Mouse (Mus musculus): ENCODE measurements around the gene Hsd11b1. TPM values are rescaled to one million over a fixed set of nuclear protein-coding genes. Genes with fewer than 3 reads are reported as not detected.

Gene Hsd11b1
- polyA plus RNA-seq, 1 experiment from 2014 or later: 0.60 TPM

DNA sequence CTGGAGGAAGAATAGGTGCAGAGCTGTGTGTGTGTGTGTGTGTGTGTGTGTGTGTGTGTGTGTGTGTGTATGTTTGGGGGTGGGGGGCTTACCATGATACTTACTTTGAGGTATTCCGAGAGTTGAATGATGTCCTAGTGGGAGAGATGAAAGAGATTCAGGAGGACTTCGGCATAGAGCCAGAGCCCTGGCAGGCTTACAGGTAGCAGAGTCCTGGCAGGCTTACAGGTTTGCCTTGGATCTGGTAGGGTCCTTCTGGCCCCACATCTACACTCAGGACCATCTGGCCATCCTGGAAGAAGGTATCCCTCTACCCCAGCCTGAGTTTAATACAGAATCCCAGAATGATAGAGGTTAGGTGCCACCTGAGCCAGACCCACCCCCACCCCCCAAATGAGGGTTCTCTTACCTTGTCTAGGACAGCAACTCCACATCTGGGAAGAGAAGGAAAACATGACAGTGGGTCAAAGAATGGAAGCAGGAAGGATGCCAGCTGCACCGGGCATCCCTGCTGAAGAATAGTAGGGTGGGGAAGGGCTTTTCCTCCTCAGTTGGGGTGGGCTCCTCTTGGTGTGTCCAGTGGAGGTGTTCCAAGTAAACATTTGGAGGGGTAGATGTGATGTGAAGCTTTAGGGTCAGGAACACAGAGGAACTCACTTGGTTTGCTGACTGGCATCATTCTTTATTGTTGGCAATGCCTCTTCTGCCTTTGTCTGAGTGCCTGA is 69.3 kb downstream of the Hsd11b1 start:
- H3K9me3 ChIP-seq: no peaks in the 10 kb centered on the region
- no peaks in the 10 kb centered on the region for H3K27me3 ChIP-seq
- H3K4me2 ChIP-seq: no peak overlapping the region
- H3K4me1 ChIP-seq: peaks cover 26% of the 10 kb centered on the region
- H3K27ac ChIP-seq: no peak overlapping the region
- no peak for ATAC-seq (ENCODE audit: insufficient number of reproducible peaks, insufficient read depth, low FRiP score, low TSS enrichment, low read depth)
- no peak overlapping the region for H3K4me3 ChIP-seq
- H3K9ac ChIP-seq: no peak overlapping the region
- no peaks in the 10 kb centered on the region for H3K36me3 ChIP-seq
- WGBS: 84% methylated on average over 3 of the region's 3 CpGs

DNA sequence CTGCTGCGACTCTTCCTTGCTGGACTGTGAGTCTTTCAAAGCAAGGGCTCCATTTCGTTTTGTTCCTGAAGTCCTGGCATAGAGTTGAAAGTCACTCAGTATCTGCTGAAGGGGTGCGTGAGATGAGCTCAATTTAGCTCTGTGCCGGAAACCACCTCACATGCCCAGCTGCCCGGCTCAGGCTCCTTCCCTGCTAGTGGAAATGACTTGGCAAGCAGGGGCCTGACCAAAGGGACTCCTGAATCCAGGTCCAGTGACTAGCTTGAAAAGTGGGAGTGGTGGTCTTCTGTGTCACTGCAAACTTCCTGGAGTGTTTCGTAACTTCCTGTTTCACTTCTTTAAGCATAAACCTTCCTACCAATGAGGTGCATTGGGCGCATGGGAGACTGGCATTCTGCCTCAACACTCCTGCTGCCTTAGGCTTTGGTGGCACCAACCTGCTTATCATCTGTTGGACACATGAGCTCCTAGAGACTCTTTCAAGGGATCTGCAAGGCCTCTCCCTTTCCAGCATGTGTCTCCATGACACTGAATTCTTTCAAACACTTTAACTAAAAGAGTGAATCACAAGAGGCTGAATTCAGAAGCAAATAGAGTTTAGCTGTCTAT is 72.1 kb downstream of the Hsd11b1 start:
- Histone ChIP-seq H3K36me3 (no peaks in the 10 kb centered on the region), H3K27me3 (no peaks in the 10 kb centered on the region), H3K4me2 (no peak overlapping the region), H3K4me1 (peaks cover 41% of the 10 kb centered on the region), H3K27ac (no peak overlapping the region), H3K9ac (no peak overlapping the region), H3K9me3 (no peaks in the 10 kb centered on the region), H3K4me3 (no peak overlapping the region)
- WGBS: 86% methylated on average over 7 of the region's 7 CpGs
- no peak for ATAC-seq (ENCODE audit: insufficient number of reproducible peaks, insufficient read depth, low FRiP score, low TSS enrichment, low read depth)

DNA sequence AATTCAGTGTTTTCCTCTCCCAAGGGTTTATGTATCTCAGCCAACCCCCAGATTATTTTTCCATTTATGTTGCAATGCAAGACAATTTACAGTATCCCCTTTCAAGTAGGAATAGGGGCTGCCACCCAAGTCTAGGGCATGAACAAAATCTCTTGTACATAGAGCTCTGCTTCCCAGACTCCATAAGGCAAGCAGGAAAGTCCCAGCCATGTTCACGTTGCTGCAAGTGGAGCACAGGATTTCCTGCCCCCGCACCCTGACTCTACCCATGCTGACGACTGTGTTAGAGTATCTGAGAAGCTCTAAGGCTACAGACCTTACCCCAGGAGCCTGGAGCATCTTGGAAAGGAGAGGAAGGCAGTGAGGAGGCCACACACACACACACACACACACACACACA is 74.1 kb downstream of the Hsd11b1 start:
- Histone ChIP-seq H3K9me3 (no peaks in the 10 kb centered on the region), H3K27ac (peak overlapping the region; percentile 93), H3K4me1 (peaks cover 38% of the 10 kb centered on the region), H3K9ac (no peak overlapping the region), H3K36me3 (no peaks in the 10 kb centered on the region), H3K4me3 (no peak overlapping the region), H3K27me3 (no peaks in the 10 kb centered on the region), H3K4me2 (peak overlapping the region; percentile 38)
- WGBS: 30% methylated on average over 3 of the region's 3 CpGs
- peak; percentile 56; the same call in 1 of the 2 replicates for ATAC-seq (ENCODE audit: insufficient number of reproducible peaks, insufficient read depth, low FRiP score, low TSS enrichment, low read depth)

DNA sequence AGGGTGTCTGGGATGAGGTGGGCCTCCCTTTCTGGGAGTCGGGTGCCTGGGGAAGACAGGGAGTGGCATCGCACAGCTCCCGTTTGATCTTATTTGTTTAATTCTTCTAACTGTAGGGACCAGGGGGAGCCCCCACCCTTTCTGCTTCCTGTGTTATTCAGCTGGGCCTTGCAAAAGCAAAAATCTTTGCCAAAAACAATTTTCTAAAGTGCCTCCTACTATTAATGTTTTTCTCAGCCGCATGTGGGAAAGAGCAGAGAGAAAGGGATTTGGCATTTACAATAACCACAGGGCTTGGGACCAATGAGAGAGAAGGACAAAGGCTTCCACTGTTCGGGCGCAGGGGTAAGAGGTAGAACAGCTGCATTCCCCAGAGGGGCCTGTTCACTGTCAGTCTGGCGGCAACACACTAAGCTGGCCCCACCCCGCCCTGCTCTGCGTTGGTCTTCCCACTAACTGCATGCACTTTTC is 74.7 kb downstream of the Hsd11b1 start:
- 8% methylated on average over 9 of the region's 9 CpGs for WGBS

DNA sequence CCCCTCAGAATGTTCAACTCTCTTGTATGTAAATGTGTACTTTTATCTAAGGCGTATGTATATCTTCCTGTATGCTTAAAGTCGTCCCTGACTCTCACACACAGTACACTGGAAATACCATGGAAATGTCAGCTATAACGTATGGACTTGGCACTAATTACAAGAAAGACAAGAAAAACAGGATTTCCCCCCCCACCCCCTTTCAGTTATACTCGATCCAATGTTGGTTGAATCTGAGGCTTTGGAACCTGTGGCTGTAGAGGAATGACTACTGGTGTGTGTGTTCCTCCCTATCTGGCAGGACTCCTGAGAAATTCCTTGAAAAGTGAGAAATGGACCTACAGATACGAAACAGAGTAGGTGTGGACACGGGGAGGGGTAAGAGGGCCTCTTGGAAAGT is 75.6 kb downstream of the Hsd11b1 start:
- no peak for ATAC-seq (ENCODE audit: insufficient number of reproducible peaks, insufficient read depth, low FRiP score, low TSS enrichment, low read depth)
- Histone ChIP-seq H3K9me3 (no peaks in the 10 kb centered on the region), H3K36me3 (no peaks in the 10 kb centered on the region), H3K27me3 (no peaks in the 10 kb centered on the region), H3K9ac (no peak overlapping the region), H3K4me2 (peak overlapping the region; percentile 38; the same call in 1 of the 2 replicates), H3K4me1 (peaks cover 45% of the 10 kb centered on the region), H3K27ac (peak overlapping the region; percentile 93), H3K4me3 (no peak overlapping the region)
- 76% methylated on average over 6 of the region's 6 CpGs for WGBS

More for the DNA sequence above, 74.7 kb downstream of the Hsd11b1 start:
- Histone ChIP-seq H3K4me2 (peak overlapping the region; percentile 38), H3K4me3 (no peak overlapping the region), H3K36me3 (no peaks in the 10 kb centered on the region), H3K27ac (peak overlapping the region; percentile 93), H3K9ac (no peak overlapping the region), H3K27me3 (no peaks in the 10 kb centered on the region), H3K9me3 (no peaks in the 10 kb centered on the region), H3K4me1 (peaks cover 43% of the 10 kb centered on the region)
- peak; percentile 92 for ATAC-seq (ENCODE audit: insufficient number of reproducible peaks, insufficient read depth, low FRiP score, low TSS enrichment, low read depth)

DNA sequence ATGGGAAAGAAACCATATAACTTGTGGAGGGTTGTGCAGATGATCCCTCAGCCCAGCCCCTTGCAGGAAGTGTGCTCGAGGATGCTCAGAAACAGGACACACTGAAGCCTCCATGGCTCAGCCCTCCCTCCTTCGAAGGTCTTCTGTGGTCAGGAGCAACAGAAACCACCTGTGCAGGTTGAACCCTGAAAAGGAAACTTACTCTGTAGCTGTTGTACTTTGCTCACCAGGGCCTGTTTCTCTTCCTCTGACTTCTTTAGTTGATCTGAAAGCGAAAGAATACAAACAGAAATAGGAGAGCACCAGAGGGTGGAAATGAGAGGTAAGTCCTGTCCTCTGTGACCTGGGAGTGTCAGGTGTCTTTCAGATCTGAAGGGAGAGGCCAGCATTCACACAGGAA is 82.8 kb downstream of the Hsd11b1 start:
- Histone ChIP-seq H3K9ac (no peak overlapping the region), H3K4me1 (peaks cover 14% of the 10 kb centered on the region), H3K36me3 (no peaks in the 10 kb centered on the region), H3K27me3 (no peaks in the 10 kb centered on the region), H3K9me3 (no peaks in the 10 kb centered on the region), H3K4me2 (no peak overlapping the region), H3K4me3 (no peak overlapping the region), H3K27ac (no peak overlapping the region)
- 75% methylated on average over 3 of the region's 3 CpGs for WGBS
- ATAC-seq (ENCODE audit: insufficient number of reproducible peaks, insufficient read depth, low FRiP score, low TSS enrichment, low read depth): no peak

DNA sequence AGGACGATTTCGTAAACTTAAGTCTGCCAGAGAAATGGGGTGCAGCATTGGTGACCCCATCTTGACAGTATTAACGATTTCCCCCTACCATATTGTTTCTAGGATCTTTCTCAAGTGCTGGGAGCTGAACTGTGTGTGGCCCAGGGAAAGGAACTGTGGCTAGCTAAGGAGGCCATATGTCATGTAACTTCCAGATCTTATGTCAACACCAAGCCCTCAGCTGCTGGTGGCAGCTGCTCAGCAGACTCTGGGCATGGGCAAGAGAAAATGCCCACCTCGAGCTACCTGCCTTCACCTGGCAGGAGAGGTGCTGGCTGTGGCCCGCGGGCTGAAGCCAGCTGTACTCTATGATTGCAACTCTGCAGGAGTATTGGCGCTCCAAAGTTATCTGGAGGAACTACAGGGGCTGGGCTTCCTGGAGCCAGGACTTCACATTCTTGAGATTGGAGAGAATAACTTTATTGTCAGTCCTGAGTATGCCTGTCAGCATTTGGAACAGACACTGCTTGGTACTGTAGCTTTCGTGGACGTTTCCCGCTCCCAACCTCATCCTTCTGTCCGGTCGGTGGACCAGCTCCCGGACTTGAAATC is 89.6 kb downstream of the Hsd11b1 start:
- Histone ChIP-seq H3K4me3 (peak overlapping the region; percentile 70), H3K27me3 (no peaks in the 10 kb centered on the region), H3K4me2 (peak overlapping the region; percentile 69), H3K4me1 (peaks cover 39% of the 10 kb centered on the region), H3K36me3 (no peaks in the 10 kb centered on the region; the same call in 1 of the 2 replicates), H3K9ac (peak overlapping the region; percentile 82), H3K9me3 (no peaks in the 10 kb centered on the region), H3K27ac (peak overlapping the region; percentile 87)
- ATAC-seq (ENCODE audit: insufficient number of reproducible peaks, insufficient read depth, low FRiP score, low TSS enrichment, low read depth): no peak
- 88% methylated on average over 13 of the region's 13 CpGs for WGBS

DNA sequence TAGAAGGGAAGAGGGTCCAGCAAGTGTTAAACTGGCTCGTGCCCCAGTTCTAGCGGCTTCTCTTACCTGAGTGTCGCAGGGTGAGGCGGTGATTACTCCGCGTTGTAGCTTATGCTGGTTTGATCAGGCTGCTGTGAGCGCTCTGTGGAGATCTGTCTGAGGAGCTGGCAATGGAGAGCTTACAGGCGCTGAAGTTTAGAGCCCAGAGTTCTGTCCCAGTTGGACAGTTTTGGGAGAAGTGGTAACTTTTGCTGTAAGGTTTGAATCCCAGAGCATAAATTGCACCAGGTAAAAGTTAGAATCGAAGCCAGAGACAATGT is 90.1 kb downstream of the Hsd11b1 start:
- no peaks in the 10 kb centered on the region for H3K9me3 ChIP-seq
- peaks cover 39% of the 10 kb centered on the region for H3K4me1 ChIP-seq
- H3K27ac ChIP-seq: peak overlapping the region; percentile 87
- no peaks in the 10 kb centered on the region; the same call in 1 of the 2 replicates for H3K36me3 ChIP-seq
- H3K9ac ChIP-seq: peak overlapping the region; percentile 82
- peak overlapping the region; percentile 70 for H3K4me3 ChIP-seq
- peak overlapping the region; percentile 69 for H3K4me2 ChIP-seq
- ATAC-seq (ENCODE audit: insufficient number of reproducible peaks, insufficient read depth, low FRiP score, low TSS enrichment, low read depth): 0 out of 2 replicates have a peak, but pooled peaks have one; percentile 39
- WGBS: 22% methylated on average over 9 of the region's 9 CpGs
- no peaks in the 10 kb centered on the region for H3K27me3 ChIP-seq

DNA sequence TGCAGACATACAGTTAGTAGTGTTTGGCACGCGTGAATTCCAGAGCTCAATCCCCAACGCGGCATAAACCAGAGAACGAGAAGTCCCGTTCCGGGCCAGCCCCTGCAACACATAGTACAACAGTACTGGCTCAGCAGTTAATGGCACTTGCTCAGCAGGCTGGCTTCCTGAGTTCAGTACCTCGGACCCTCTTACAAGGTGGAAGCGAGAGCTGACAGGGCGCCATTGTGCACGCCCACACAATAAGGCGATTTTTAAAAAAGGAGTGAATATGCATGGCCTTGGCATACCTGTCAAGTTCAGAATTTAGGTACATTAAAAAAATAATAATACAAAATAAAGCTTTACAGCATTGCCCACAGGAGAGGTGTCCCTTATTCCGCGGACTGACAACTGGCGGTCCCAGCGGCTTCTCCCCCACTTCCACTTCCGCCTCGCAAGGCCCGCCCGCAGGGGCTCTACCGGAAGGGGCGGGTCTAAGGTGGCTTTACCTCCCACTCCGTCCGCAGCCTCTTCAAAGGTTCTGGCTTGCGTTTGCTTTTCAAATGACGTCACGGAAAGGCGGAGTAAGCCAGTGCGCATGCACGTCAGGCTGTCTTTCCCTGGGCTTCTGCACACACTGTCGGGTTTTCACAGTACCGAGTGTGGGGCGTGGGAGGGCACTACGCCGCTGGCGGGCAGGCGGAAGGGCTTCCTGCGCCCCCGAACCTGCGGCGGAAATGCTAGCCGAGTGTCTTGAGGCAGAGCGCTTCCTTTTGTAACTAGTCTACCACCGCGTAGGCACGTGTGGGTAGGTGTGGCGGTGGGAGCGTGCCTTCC is 90.7 kb downstream of the Hsd11b1 start:
- H3K4me1 ChIP-seq: peaks cover 37% of the 10 kb centered on the region
- H3K9ac ChIP-seq: peak overlapping the region; percentile 82
- peak overlapping the region; percentile 69 for H3K4me2 ChIP-seq
- peak; percentile 97 for ATAC-seq (ENCODE audit: insufficient number of reproducible peaks, insufficient read depth, low FRiP score, low TSS enrichment, low read depth)
- peak overlapping the region; percentile 87 for H3K27ac ChIP-seq
- no peaks in the 10 kb centered on the region; the same call in 1 of the 2 replicates for H3K36me3 ChIP-seq
- peak overlapping the region; percentile 70 for H3K4me3 ChIP-seq
- H3K9me3 ChIP-seq: no peaks in the 10 kb centered on the region
- H3K27me3 ChIP-seq: no peaks in the 10 kb centered on the region
- under 1% methylated on average over 48 of the region's 48 CpGs for WGBS

Measured in embryonic facial prominence, embryonic 13.5 days (tissue).